Mouse (Mus musculus) layer of hippocampus, adult 9-11 months (tissue): Measurements from ENCODE around the gene Amotl1.
"Not testable (repeated sequence)": the region's sequence is repeated elsewhere in the genome, so short reads cannot be mapped to it uniquely, and the experiment has no call there.

Experiments used
- DNase-seq: peaks from one replicate; pipeline ENCODE4 v3.0.0; 2022

Amotl1 gene

GRCm38 (mm10) chr9:14603475-14603874, 41.4 kb downstream of the Amotl1 start:
- no peak for DNase-seq

GRCm38 (mm10) chr9:14599799-14600198, 45.1 kb downstream of the Amotl1 start:
- no peak for DNase-seq

GRCm38 (mm10) chr9:14598157-14598556, 46.7 kb downstream of the Amotl1 start:
- no peak for DNase-seq

- DNase-seq: no peak
These were observed 47.4 kb downstream of the Amotl1 start for GRCm38 (mm10) chr9:14597429-14597828.

GRCm38 (mm10) chr9:14596858-14597257, 48.0 kb downstream of the Amotl1 start:
- no peak for DNase-seq

- peak; percentile 76 for DNase-seq
These were observed 48.4 kb downstream of the Amotl1 start for GRCm38 (mm10) chr9:14596427-14596826.

- no peak for DNase-seq
These were observed 49.0 kb downstream of the Amotl1 start for GRCm38 (mm10) chr9:14595893-14596292.

- DNase-seq: no peak
These were observed 51.0 kb downstream of the Amotl1 start for GRCm38 (mm10) chr9:14593880-14594279.

GRCm38 (mm10) chr9:14590666-14591065, 54.2 kb downstream of the Amotl1 start:
- DNase-seq: no peak

GRCm38 (mm10) chr9:14588690-14589089, 56.2 kb downstream of the Amotl1 start:
- DNase-seq: no peak

- no peak for DNase-seq
These were observed 59.2 kb downstream of the Amotl1 start for GRCm38 (mm10) chr9:14585702-14586101.

- DNase-seq: no peak
These were observed 65.9 kb downstream of the Amotl1 start for GRCm38 (mm10) chr9:14578960-14579359.

- DNase-seq: not testable (repeated sequence)
These were observed 68.5 kb downstream of the Amotl1 start for GRCm38 (mm10) chr9:14576359-14576758.

GRCm38 (mm10) chr9:14574760-14575399, 70.0 kb downstream of the Amotl1 start:
- DNase-seq: no peak

GRCm38 (mm10) chr9:14569175-14569975, 75.5 kb downstream of the Amotl1 start:
- DNase-seq: no peak

- DNase-seq: no peak
These were observed 76.4 kb downstream of the Amotl1 start for GRCm38 (mm10) chr9:14568487-14568886.

- DNase-seq: no peak
These were observed 80.4 kb downstream of the Amotl1 start for GRCm38 (mm10) chr9:14564486-14564885.

GRCm38 (mm10) chr9:14563351-14563750, 81.5 kb downstream of the Amotl1 start:
- DNase-seq: no peak

- no peak for DNase-seq
These were observed 84.3 kb downstream of the Amotl1 start for GRCm38 (mm10) chr9:14560545-14560944.

- no peak for DNase-seq
These were observed 84.9 kb downstream of the Amotl1 start for GRCm38 (mm10) chr9:14559996-14560395.

- DNase-seq: peak; percentile 57
These were observed 85.4 kb downstream of the Amotl1 start for GRCm38 (mm10) chr9:14559430-14559829.

- DNase-seq: no peak
These were observed 86.5 kb downstream of the Amotl1 start for GRCm38 (mm10) chr9:14558332-14558731.

- no peak for DNase-seq
These were observed 96.5 kb downstream of the Amotl1 start for GRCm38 (mm10) chr9:14548366-14548761.

- no peak for DNase-seq
These were observed 97.1 kb downstream of the Amotl1 start for GRCm38 (mm10) chr9:14547584-14548365.
